Mouse (Mus musculus) liver, embryonic 15.5 days (tissue): ENCODE measurements around the gene Urod. TPM values are rescaled to one million over a fixed set of nuclear protein-coding genes. Genes with fewer than 3 reads are reported as not detected.

Experiments
- polyA plus RNA-seq: library from polyadenylated mRNA; unstranded; fragments of >200 nt; fragmentation: Nextera tagmentation; extraction: Ambion mirVana; gene quantifications from 2 replicates; pipeline ENCODE4 v1.2.1, GENCODE M21; 2015

Gene Urod
- polyA plus RNA-seq, 1 experiment from 2014 or later = 584 TPM

Other genes starting within 250 kb of the Urod start
- gene Toe1, start 186.8 kb downstream of the Urod start, polyA plus RNA-seq = 14.3 and 14.8 TPM in 2 replicates
- gene Mutyh, start 186.7 kb downstream of the Urod start, polyA plus RNA-seq = 3.0 and 3.2 TPM in 2 replicates
- 0.18 and 0.30 TPM in 2 replicates for gene Hpdl, start 172.7 kb downstream of the Urod start, polyA plus RNA-seq
- gene Zswim5, start 117.0 kb downstream of the Urod start, polyA plus RNA-seq = 0.02 and 0.05 TPM in 2 replicates
- 8.1 and 8.3 TPM in 2 replicates for gene Hectd3, start 904 bp upstream of the Urod start, polyA plus RNA-seq
- gene Eif2b3, start 25.0 kb upstream of the Urod start, polyA plus RNA-seq = 22.9 and 23.3 TPM in 2 replicates
- 0.56 and 0.66 TPM in 2 replicates for gene Ptch2, start 101.7 kb upstream of the Urod start, polyA plus RNA-seq
- 2.9 and 3.2 TPM in 2 replicates for gene Btbd19, start 131.3 kb upstream of the Urod start, polyA plus RNA-seq
- 0.12 TPM in 1 of 2 replicates, not detected in the other for gene Tctex1d4, start 132.4 kb upstream of the Urod start, polyA plus RNA-seq
- 2.5 and 3.2 TPM in 2 replicates for gene Plk3, start 139.6 kb upstream of the Urod start, polyA plus RNA-seq
- 536 and 611 TPM in 2 replicates for gene Rps8, start 161.8 kb upstream of the Urod start, polyA plus RNA-seq
- 27.5 and 29.8 TPM in 2 replicates for gene Kif2c, start 188.2 kb upstream of the Urod start, polyA plus RNA-seq